Mouse (Mus musculus) frontal cortex, postnatal 25 days (tissue): ENCODE data around the gene Tas2r138.
"Not testable (repeated sequence)": the region's sequence is repeated elsewhere in the genome, so short reads cannot be mapped to it uniquely, and the experiment has no call there.

Experiments used
- DNase-seq, 2 experiments: peaks; one replicate each; pipeline ENCODE4 v3.0.0; 2022; ENCODE audit warnings: low spot score in 2 of 2

Gene Tas2r138

GRCm38 (mm10) chr6:40613260-40613852 lies at the start of gene Tas2r138:
Gene Tas2r138, minus strand, starts transcription at chr6:40613310.
- DNase-seq = no peak

DNA sequence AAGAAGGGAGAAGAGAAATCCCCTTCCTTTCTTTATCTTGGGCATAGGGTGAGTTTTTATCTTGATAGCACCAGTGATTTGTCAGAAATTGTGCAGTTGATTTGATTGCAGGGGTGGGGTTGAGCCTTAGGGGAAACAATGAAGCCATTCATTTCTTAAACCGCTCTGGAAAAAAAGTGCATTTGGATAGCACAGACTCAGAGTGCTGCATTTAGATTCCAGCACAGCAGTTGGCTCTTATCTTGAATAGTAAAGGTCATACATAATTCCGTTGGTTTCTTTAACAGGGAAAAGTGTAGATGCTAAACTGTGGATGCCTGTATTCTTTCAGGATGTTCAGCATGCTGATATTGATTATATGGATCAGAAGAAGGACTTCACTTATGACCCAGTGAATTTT lies 47.8 kb upstream of the Tas2r138 start:
- no peak for DNase-seq

DNA sequence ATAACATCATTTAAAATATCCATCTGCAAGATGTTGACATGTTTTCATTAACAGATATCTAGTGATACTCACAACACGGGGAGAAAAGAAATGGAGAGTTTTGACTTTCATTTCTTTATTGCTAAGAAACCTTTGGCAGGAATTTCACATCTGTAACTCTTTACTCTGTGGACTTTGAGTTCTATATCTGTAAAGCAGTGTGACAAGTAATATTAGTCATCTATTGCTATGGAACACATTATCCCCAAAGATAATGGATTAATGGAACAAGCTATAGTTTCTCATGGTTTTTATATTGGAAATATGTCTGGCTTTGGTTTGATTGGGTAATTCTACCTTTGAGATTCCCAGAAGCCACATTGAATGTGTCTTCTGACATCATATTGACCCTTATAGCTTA lies 37.8 kb upstream of the Tas2r138 start:
- no peak for DNase-seq

DNA sequence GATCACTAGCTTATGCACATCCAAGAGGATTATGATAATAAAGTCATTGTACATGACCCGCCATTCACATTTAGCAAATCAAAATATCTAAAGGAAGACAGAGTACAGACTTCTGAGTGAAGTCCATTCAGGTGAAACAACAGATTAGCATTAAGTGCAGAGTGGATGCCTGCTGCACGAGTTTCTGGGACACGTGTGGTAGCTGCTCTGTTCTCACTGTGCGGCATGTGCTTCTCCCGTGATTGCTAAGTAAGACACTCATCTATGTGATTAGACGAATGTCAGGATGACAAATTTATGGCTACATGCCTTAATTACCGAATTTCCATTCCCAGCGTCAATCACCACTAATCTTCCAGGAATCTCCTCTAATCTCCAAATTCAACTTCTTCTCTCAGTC lies 32.6 kb upstream of the Tas2r138 start:
- no peak for DNase-seq

DNA sequence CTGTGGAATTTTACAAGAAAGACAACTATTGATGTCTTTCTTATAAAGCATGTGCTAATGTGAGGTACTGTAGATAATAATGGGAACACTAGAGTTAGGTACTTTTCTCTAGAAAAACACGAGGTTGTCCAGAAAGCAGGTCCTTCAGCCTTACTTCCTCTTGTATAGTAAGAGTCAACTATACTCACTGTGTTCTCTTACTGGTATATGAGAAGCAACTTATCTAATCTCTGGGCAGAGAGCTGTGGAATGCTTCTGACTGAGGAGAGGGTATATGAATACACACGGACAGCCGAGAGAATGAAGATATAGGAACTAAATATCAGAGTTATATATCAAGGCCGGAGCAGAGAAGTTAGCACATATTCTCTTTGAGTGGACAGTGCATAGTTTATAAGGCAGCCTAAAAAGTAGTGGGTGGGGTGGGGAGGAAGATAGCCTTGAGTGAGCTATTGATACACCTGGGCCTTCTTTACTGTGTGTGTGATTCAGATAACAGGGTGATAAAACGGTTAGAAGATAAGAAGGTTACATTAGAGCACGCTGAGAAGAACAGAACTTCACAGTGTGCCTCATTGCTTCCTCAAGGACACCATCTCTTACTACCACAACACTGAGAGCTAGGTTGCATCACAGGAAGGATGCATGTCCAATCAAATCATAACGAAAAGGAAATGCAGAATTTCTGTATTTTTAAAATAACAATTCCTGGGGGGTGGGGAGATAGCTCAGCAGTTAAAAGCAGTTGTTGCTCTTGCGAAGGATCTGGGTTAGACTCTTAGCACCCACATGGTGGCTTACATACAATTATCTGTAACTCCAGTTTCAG lies 27.8 kb upstream of the Tas2r138 start:
- no peak for DNase-seq

- no peak for DNase-seq
Observed at GRCm38 (mm10) chr6:40637755-40638154, 24.6 kb upstream of the Tas2r138 start.

GRCm38 (mm10) chr6:40635559-40635958 lies 22.4 kb upstream of the Tas2r138 start:
- no peak for DNase-seq

GRCm38 (mm10) chr6:40634640-40635071 lies 21.5 kb upstream of the Tas2r138 start:
- no peak for DNase-seq

GRCm38 (mm10) chr6:40628406-40629000 lies 15.4 kb upstream of the Tas2r138 start, which contains the start of gene Mgam:
Gene Mgam, plus strand, starts transcription at chr6:40628831.
- no peak for DNase-seq

DNA sequence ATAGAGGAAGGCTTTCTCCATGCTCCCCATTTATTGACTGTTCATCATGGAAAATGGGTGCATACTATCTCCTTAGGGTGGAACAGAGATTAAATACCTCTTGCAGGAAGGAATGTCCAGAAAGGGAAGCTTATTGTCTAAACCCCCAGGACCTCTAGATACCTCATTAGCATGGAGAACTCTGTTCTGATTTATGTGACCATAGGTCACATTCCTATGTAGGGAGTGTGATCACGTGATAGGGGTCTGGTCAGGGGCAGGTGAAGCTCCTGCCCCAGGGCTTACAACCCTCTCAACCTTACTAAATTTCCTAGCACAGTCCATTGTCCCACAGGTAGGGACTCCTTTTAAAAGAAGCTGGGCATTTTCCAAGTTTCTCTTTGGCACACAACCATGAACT lies 13.0 kb upstream of the Tas2r138 start:
- DNase-seq = no peak

- peak; percentile 44 to 55 for DNase-seq
Observed at GRCm38 (mm10) chr6:40617965-40618364, 4.9 kb upstream of the Tas2r138 start.

GRCm38 (mm10) chr6:40610244-40610643 lies 2.9 kb downstream of the Tas2r138 start:
- DNase-seq = no peak

- DNase-seq = peak; percentile 28 to 48
Observed at GRCm38 (mm10) chr6:40607431-40607830, 5.7 kb downstream of the Tas2r138 start.

DNA sequence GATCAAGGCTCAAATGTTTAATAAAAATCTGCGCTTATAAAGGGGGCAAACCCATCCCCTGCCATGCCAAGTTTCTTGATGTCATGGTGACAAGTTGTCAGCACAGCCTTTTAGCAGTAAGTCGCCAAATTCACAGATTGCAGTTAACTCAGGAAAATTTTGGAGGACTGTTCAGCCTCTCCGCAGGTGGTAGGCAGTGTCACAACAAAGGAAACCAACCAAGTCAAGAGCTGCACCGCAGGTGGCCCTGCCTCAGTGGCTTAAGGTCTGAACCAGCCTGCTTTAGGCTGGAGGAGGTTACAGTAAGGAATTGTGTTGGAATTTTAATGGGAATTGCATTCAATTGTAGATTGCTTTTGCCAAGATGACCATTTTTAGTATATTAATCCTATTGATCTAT lies 14.6 kb downstream of the Tas2r138 start:
- DNase-seq = not testable (repeated sequence)

- no peak for DNase-seq
Observed at GRCm38 (mm10) chr6:40594804-40595550, 18.1 kb downstream of the Tas2r138 start.

- DNase-seq = no peak
Observed at GRCm38 (mm10) chr6:40588346-40588745, 24.8 kb downstream of the Tas2r138 start.

GRCm38 (mm10) chr6:40585645-40586044 lies 27.5 kb downstream of the Tas2r138 start, which contains the start of gene Clec5a:
Gene Clec5a, minus strand, starts transcription at chr6:40585821.
- no peak for DNase-seq

DNA sequence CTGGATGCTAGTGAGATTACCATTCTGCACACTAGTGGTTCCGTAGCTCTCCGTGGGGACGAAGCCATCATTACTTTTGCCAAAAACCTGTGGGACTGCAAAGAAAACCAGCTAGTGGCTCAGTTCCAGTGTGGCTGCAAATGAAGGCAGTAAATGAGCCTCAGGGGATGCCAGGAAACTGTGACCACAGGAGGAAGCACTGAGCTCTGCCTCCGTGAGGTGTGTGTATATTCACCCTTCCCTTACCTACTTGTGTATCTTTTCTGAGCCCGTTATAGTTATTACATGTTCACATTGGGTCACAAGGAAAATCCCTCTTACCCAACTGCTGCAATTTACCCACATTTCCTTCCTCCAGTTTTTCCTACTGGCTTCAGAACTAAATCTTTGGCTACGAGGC lies 28.8 kb downstream of the Tas2r138 start:
- no peak for DNase-seq

DNA sequence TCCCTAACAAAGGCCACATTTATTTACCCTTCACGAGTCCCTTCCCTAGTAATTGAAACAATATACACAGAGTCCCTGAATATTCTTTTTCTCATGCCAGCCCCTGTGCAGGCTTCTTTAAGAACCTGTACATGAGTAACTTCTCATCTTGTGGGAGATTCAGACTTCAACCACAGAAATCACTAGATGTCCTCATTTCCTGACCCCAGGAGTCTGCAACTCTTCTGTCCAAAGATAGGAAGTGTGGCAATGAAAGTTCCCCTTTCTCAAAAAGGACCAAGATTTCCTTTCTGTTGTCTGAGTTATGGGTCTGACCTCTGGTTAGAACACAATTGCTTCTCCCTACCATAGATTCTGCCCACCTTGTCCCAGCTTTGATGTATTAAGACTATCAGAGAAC lies 36.8 kb downstream of the Tas2r138 start:
- no peak for DNase-seq

DNA sequence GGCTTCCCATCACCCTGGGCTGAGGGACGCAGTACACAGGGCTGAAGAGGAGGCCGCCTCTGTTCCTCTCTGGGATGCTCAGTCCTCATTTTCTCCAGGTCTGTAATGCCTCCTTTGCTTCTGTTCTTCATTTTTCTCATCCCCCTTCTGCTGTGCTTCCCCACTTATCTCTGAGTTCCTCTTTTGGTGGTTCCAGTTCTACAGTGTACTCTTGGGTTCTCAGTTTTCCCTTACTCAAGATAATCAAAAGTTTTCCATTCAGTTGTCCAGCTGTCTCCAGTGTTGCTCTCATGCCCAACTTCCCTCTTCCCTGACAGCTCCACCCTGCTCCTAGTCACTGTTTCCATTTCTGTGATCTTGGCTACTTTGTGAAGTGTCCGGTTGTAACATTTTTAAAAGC lies 39.5 kb downstream of the Tas2r138 start:
- DNase-seq = no peak

DNA sequence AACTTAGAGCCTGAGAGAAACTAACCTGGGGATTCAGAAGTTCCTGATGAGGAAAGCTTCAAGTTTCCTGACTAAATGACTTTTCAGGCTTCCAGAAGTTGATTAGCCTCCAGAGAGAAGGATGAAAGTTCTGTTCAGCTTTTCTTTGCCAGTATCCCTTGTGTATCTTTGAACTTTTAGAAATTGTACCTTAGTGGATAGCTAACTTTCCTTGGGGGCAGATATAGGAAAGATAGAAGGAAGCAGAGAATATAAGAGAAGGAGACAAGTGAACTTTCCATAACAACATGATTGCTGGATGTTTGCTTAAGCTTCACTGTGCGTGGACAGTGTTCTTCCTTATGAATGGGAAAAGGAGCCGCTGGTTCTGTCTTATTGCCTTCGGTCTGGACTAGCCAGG lies 43.9 kb downstream of the Tas2r138 start, which contains the start of gene Olfr460:
Olfr460 (plus strand) TSS at position 301 of the 400 bp plus-strand sequence.
- DNase-seq = no peak
